Comparison of ENCODE assay signal across 17 mouse cellular contexts in the genomic region with DNA sequence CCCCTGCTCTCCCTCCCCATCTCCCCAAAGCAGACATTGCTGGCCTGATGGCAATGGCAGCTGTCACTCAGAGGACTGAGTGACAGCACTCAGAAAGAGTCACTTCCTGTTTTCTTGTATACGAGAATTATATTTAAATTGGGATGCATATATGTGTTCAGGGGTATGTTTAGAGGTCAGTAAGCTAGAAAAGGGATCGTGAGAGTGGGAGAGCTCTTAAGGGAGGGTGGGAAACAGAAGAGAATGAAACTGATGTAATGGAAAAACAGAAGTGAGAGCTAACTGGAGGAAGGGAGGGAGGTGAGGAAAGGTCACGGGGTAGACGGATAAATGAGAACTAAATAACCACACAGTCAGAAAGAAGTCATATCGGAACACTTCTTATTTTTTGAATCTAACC. TPM values are rescaled to one million over a fixed set of nuclear protein-coding genes. Genes with fewer than 3 reads are reported as not detected.
DNase-seq lines count a peak whose midpoint lies in the region; ATAC-seq lines count a peak whose summit lies in the region.
"Had no signal": no experiment of that assay in that cellular context is flagged by ENCODE, and none has a peak within 500 bp of the region (broad histone marks: within the 10 kb centered on the region; RNA-seq: fewer than 3 reads in every experiment).

No protein-coding gene starts in this region.

- no peak for DNase-seq in heart, postnatal 25 days (ENCODE audit: low spot score)
- DNase-seq in B cell, adult 2 months: peak; percentile 58 to 61
- no peak for DNase-seq in midbrain, embryonic 10.5 days (ENCODE audit: low spot score)
- DNase-seq in ovary, postnatal 36 days (ENCODE audit: low spot score): no peak
- DNase-seq: adrenal gland, postnatal 10 days; cerebellum, postnatal 36 days; gastrocnemius, postnatal 10 days; lung, postnatal 14 days; midbrain, embryonic 14.5 days had no signal

- 47% methylated on average over 5 of the region's 5 CpGs for WGBS in heart, embryonic 12.5 days
- whole genome bisulfite sequencing in midbrain, embryonic 10.5 days: 85% methylated on average over 5 of the region's 5 CpGs
- WGBS in kidney, embryonic 16.5 days: 67% methylated on average over 5 of the region's 5 CpGs

- no peak overlapping the region for H3K9ac ChIP-seq in heart, embryonic 12.5 days
- H3K9ac ChIP-seq in kidney, embryonic 16.5 days (replicated peaks; ENCODE audit: low read length): no peak overlapping the region
- H3K9ac ChIP-seq: heart, embryonic 15.5 days; hindbrain, embryonic 15.5 days; kidney, embryonic 15.5 days; neural tube, embryonic 12.5 days had no signal

- intact Hi-C loops in heart, postnatal 25 days (cut with DNase I): loop anchor here (10.0 kb wide), 1 partner anchor 94 kb away; no protein-coding TSS in a partner anchor

- H3K9me3 ChIP-seq in heart, embryonic 12.5 days (replicated peaks): no peaks in the 10 kb centered on the region
- no peaks in the 10 kb centered on the region for H3K9me3 ChIP-seq in midbrain, embryonic 10.5 days (replicated peaks)
- H3K9me3 ChIP-seq in kidney, embryonic 16.5 days (ENCODE audit: low read length): no peaks in the 10 kb centered on the region
- H3K9me3 ChIP-seq: heart, embryonic 15.5 days; hindbrain, embryonic 15.5 days; kidney, embryonic 15.5 days; neural tube, embryonic 12.5 days had no signal

- H3K36me3 ChIP-seq in heart, embryonic 12.5 days: peaks cover 16% of the 10 kb centered on the region
- H3K36me3 ChIP-seq in midbrain, embryonic 10.5 days: peaks cover 24% of the 10 kb centered on the region
- H3K36me3 ChIP-seq in kidney, embryonic 16.5 days (ENCODE audit: insufficient read depth, low read length): peaks cover 4% of the 10 kb centered on the region; the same call in 1 of the 2 replicates

- peak; percentile 43; the same call in 1 of the 2 replicates for ATAC-seq in heart, embryonic 12.5 days (ENCODE audit: insufficient number of reproducible peaks, low FRiP score)
- peak; percentile 53 for ATAC-seq in activated CD4-positive, CD25-positive, alpha-beta regulatory T cell, adult 4 months
- ATAC-seq in megakaryocyte, adult 5-6 weeks (ENCODE audit: poor library complexity, severe bottlenecking): peak; percentile 67
- no peak for ATAC-seq in kidney, embryonic 16.5 days (ENCODE audit: low FRiP score, low TSS enrichment)

- H3K27ac ChIP-seq in heart, embryonic 12.5 days (ENCODE audit: poor library complexity, severe bottlenecking): no peak overlapping the region
- H3K27ac ChIP-seq in midbrain, embryonic 10.5 days (replicated peaks): no peak overlapping the region
- no peak overlapping the region for H3K27ac ChIP-seq in kidney, embryonic 16.5 days (ENCODE audit: low read length)
- H3K27ac ChIP-seq: heart, embryonic 15.5 days; hindbrain, embryonic 15.5 days; kidney, embryonic 15.5 days; neural tube, embryonic 12.5 days had no signal

- no peak overlapping the region for H3K4me3 ChIP-seq in heart, embryonic 12.5 days
- H3K4me3 ChIP-seq in midbrain, embryonic 10.5 days: no peak overlapping the region
- no peak overlapping the region for H3K4me3 ChIP-seq in kidney, embryonic 16.5 days (ENCODE audit: low read length)
- H3K4me3 ChIP-seq: heart, embryonic 15.5 days; hindbrain, embryonic 15.5 days; kidney, embryonic 15.5 days; neural tube, embryonic 12.5 days had no signal

- H3K27me3 ChIP-seq in heart, embryonic 12.5 days (replicated peaks): no peaks in the 10 kb centered on the region
- no peaks in the 10 kb centered on the region for H3K27me3 ChIP-seq in midbrain, embryonic 10.5 days (ENCODE audit: low read depth, poor library complexity, severe bottlenecking)
- no peaks in the 10 kb centered on the region for H3K27me3 ChIP-seq in kidney, embryonic 16.5 days (ENCODE audit: insufficient read depth, low read length)
- H3K27me3 ChIP-seq: heart, embryonic 15.5 days; hindbrain, embryonic 15.5 days; kidney, embryonic 15.5 days; neural tube, embryonic 12.5 days had no signal

- H3K4me2 ChIP-seq in heart, embryonic 12.5 days: no peak overlapping the region
- no peak overlapping the region for H3K4me2 ChIP-seq in kidney, embryonic 16.5 days (replicated peaks; ENCODE audit: low read depth, low read length)
- H3K4me2 ChIP-seq: heart, embryonic 15.5 days; hindbrain, embryonic 15.5 days; kidney, embryonic 15.5 days; neural tube, embryonic 12.5 days had no signal

- H3K4me1 ChIP-seq in heart, embryonic 12.5 days (replicated peaks): peaks cover 29% of the 10 kb centered on the region
- peaks cover 22% of the 10 kb centered on the region for H3K4me1 ChIP-seq in midbrain, embryonic 10.5 days
- H3K4me1 ChIP-seq in kidney, embryonic 16.5 days (ENCODE audit: insufficient read depth, low read length): peaks cover 12% of the 10 kb centered on the region
- H3K4me1 ChIP-seq: hindbrain, embryonic 15.5 days had no signal

RNA-seq across cellular contexts. Expression of a gene that starts 31.0 kb away (rescaled TPM):
- polyA plus RNA-seq in heart, embryonic 12.5 days (2016; fragmentation: Nextera tagmentation; extraction: Ambion mirVana): 85.7 and 90.4 TPM in 2 replicates
- 10 to 100 TPM; 34.5 to 39.8 TPM for total RNA-seq in heart, postnatal 25 days (2021)
- polyA plus RNA-seq in activated CD4-positive, CD25-positive, alpha-beta regulatory T cell, adult 4 months (2017; shearing (Covaris generic)): 100 to 1,000 TPM; 180 to 266 TPM
- total RNA-seq in megakaryocyte, adult 5-6 weeks (2015): 195 and 196 TPM in 2 replicates
- 517 and 539 TPM in 2 replicates for total RNA-seq in megakaryocyte, adult 5-6 weeks (2017)
- 312 and 334 TPM in 2 replicates for polyA plus RNA-seq in midbrain, embryonic 10.5 days (2016; fragmentation: Nextera tagmentation; extraction: Ambion mirVana)
- polyA plus RNA-seq in kidney, embryonic 16.5 days (2015; fragmentation: Nextera tagmentation; extraction: Ambion mirVana): 314 TPM in 2 replicates

RNA-seq across cellular contexts. Expression of a gene that starts 46.8 kb away (rescaled TPM):
- 38.8 and 40.7 TPM in 2 replicates for polyA plus RNA-seq in heart, embryonic 12.5 days (2016; fragmentation: Nextera tagmentation; extraction: Ambion mirVana)
- total RNA-seq in heart, postnatal 25 days (2021): 10 to 100 TPM; 11.4 to 13.4 TPM
- polyA plus RNA-seq in activated CD4-positive, CD25-positive, alpha-beta regulatory T cell, adult 4 months (2017; shearing (Covaris generic)): 10 to 100 TPM; 29.4 to 30.1 TPM
- 274 and 291 TPM in 2 replicates for total RNA-seq in megakaryocyte, adult 5-6 weeks (2015)
- total RNA-seq in megakaryocyte, adult 5-6 weeks (2017): 424 and 451 TPM in 2 replicates
- 20.8 and 23.2 TPM in 2 replicates for polyA plus RNA-seq in midbrain, embryonic 10.5 days (2016; fragmentation: Nextera tagmentation; extraction: Ambion mirVana)
- polyA plus RNA-seq in kidney, embryonic 16.5 days (2015; fragmentation: Nextera tagmentation; extraction: Ambion mirVana): 48.9 and 52.4 TPM in 2 replicates

Comparison
In these comparisons a context has a peak if more than half of its experiments do, and no peak if none do; other contexts are left out.
1. DNase-seq: peak in B cell, adult 2 months (2 of 2); none in heart, postnatal 25 days (single experiment), midbrain, embryonic 10.5 days (single experiment) and ovary, postnatal 36 days (single experiment).